Mouse (Mus musculus) heart, postnatal 14 days (tissue): ENCODE data around the gene Agbl2. TPM values are rescaled to one million over a fixed set of nuclear protein-coding genes. Genes with fewer than 3 reads are reported as not detected.
A peak's percentile ranks its signal among the peaks of the same experiment; 100 is the strongest.

Experiments used
- DNase-seq, 2 experiments: peaks; one replicate each; pipeline ENCODE4 v3.0.0; 2021 to 2022
- intact Hi-C: fragments of 180-260 bp; cut with DNase I; formaldehyde crosslinking; loops from one replicate; pipeline ENCODE4 v1.15.1; 2025
- long read RNA-seq, 2 experiments: library from polyadenylated mRNA; stranded (forward); transcript quantifications; one replicate each; pipeline ENCODE4 v2.0.0; 2021
- total RNA-seq, 2 experiments: library from RNA; stranded (reverse); gene quantifications; 2 replicates each; pipeline ENCODE4 v1.2.3; 2021

Agbl2 gene
- 1 to 10 TPM; 1.2 to 1.3 TPM for total RNA-seq
- long read RNA-seq, experiment 1, partial matches to known transcripts = 0 of 4 reads
- long read RNA-seq, experiment 1, other reads (novel, unspliced or antisense) = 3 of 4 reads
- long read RNA-seq, experiment 2 = 0 reads

DNA sequence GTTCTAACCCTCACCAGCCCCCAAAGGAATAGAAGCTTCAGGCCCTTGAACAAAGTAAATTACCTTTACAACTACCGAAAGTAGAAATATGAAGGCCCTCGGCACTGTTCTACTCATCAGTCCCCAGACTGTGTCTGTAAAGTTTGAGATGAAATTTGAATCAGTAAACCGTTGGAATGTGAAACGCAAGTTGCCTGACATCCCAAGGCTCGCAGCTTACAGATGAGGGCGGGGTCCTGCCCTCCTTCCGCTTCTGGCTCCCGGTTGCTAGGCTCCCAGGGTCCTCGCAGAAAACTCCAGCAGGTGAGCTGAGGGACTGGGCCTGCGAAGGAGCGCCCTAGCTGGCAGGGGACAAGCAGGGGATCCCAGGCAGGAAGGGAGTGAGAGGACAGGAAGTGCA is at the start of gene Agbl2:
Agbl2 (plus strand) TSS at position 270 of the 400 bp plus-strand sequence.
- peak; percentile 19 to 34 for DNase-seq
- intact Hi-C loops = no loop called here

DNA sequence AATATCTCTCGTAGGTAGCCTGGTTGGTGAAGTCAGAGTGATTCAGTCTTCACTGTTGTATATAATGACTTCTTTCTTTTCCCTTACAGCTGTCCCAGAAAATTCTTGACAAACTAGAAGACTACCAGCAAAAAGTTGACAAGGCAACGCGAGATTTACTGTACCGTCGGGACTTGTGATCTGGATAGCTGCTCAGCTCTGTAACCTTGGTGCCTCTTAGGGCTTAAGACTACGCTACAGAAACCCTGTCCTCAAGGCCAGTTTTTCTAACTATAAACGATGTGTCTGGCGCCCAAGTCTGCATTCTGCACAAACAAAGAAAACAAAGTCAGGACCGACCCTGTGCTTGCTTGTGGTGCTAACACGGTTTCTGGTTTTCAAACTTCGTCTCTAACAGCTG is 47.2 kb upstream of the Agbl2 start:
- intact Hi-C loops = no loop called here
- no peak for DNase-seq

DNA sequence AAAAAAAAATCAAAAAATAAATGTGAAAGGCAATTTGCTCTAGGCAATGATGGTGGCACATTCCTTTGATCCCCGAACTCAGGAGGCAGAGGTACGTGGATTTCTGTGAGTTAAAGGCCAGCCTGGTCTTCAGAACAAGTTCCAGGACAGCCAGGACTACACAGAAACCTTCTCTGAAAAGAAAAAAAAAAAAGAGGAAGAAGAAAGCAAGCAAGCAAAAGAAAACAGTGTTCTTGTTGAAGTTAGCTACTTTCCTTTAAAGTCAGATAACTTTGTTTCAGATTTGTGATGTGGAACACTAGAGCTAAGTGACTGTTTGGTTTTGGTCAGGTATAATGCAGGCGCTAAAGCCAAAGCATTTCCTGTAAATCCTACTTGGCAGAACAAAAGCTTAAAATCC is 43.7 kb upstream of the Agbl2 start:
- DNase-seq = no peak
- intact Hi-C loops = no loop called here

DNA sequence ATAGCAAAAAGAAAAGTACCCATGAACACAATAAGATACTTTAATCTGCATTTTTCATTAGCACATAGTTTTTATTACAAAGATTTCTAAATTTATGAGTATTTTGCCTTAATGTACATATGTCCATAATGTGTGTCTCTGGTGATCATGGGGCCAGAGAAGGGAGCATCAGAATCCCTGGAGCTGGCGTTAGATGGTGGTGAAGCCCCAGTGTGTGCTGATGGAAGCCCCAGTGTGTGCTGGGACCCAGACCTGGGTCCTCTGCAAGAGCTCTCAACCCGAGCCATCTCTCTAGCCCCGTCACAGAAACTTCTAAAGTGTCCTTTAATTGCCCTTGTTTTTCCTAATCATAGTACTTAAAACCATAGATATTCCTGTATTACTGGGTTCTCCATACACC is 43.2 kb upstream of the Agbl2 start:
- no peak for DNase-seq
- intact Hi-C loops = no loop called here

DNA sequence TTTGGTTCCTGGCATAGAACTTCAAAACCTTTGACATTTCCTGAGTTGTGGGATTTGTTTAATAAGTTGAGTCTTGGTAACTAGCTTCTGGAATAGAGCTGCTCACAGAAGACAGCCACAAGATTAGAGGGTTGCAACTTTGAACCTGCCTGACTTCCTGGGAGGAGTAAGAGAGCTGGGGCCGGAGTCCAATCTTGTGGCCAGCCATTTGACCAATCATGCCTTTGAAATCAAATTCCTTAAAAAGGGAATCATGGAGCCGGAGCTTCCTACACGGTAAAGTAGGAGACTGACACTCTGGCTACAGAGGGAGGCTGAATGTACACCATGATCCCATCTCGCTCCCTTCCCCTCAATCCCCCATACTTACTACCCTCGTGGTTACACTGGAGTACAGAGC is 42.6 kb upstream of the Agbl2 start:
- intact Hi-C loops = no loop called here
- no peak for DNase-seq

DNA sequence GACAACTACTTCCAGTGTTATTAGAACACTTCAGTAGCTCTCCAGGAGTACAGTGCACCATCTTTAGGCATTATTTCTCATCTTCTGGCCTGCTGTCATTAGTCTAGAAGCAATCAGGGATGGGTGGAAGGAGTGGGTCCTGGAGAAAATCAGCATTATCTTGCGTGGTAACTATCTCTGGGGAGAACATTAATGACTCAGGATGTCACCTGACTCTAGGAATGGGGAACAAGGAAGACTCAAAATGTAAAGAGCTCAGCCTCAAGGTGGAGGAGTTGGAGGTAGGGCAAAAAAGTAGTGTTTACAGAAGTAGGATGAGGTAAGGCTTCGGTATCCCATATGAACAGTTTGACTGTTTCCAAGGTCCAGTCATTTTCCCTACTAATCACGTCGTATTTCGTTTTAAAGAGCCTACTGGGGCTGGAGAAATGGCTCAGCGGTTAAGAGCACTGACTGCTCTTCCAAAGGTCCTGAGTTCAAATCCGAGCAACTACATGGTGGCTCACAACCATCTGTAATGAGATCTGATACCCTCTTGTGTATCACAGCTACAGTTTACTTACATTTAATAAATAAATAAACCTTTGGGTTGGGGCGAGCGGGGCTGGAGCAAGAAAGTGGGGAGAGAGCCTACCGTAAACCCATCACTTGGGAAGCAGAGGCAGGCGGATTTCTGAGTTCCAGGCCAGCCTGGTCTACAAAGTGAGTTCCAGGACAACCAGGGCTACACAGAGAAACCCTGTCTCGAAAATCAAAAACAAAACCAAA is 38.1 kb upstream of the Agbl2 start:
- intact Hi-C loops = no loop called here
- peak; percentile 6 to 24 for DNase-seq

DNA sequence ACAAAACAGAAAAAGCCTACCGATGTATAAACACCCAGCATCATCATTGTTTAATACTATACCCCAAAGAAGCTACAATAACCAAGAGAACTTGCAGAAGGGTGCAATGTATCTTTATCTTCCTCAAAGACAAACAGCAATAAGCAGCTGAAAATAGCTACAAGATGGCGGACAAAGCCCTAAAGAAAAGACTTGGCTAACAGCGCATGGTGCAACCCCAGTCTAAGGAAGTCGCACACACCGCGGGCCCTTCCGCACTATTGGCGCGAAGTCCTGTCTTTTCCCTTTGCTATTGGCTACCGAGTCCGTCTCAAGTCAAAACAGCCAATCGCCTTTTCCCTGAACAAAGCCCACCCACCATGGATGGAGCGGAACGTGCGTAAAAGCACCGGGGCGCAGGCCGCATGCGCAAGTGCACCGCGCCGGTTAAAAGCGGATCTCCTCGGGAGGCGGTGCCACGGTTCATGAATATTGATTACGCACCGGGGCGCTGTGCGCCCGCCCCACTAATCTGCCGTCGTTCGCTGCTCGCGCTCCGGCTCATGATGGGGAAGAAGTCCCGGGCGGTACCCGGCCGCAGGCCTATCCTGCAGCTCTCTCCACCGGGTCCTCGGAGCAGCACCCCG is 37.4 kb upstream of the Agbl2 start, which contains the start of gene Fnbp4:
Fnbp4 (plus strand) TSS at position 318 of the 626 bp plus-strand sequence.
- intact Hi-C loops = no loop called here
- DNase-seq = peak; percentile 96

DNA sequence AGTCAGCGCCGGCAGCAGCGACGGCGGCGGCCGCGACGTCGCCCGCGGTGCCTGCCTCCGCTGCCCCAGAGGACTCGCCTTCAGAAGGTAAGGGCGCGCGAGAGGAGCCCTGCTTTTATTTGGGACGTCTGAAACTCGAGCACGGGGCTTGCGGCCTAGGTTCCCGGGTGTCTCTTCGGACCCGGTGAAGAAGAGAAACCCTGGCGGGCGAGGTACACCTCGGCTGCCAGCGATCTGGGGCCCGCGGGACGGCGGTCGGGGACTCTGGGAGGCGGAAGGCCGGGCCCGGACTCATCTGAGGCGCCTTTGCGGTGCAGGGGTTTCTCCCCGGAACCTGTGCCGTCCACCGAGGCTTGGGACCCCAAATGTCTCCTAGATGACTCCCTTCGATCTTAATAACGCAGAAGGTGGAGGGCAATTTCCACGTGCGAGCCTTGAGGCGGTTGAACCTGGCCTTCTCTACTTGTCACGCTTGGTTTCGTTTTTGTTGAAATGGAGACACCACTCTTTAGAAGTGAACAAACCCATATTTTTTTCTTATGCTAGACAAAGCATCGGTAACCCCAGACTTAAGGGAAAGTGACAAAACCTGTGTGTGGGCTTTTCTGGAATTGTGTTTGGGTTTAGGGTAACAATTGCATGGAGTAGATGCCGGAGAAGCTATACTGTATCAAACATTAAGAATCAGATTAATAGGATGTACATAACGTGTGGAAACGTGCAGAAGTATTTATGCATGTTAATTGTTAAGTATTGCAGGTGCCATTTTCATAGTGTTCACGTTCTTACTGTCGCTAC is 36.6 kb upstream of the Agbl2 start:
- DNase-seq = peak in 1 of 2 experiments; percentile 59
- intact Hi-C loops = no loop called here

DNA sequence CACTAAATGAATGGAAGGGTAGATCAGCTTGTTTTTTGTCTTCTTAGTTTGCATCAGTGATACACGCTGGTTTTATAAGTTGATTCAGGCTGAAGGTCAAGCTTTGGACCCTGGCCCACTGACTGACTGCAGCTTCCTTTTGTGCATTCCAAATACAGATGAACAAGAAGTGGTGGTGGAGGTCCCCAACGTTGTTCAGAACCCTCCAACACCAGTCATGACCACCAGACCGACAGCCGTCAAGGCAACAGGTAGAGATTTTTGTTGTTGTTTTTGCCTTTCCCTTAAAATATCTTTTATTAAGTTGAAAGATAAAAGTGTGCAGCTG is 36.0 kb upstream of the Agbl2 start:
- intact Hi-C loops = no loop called here
- DNase-seq = peak in 1 of 2 experiments; percentile 10

DNA sequence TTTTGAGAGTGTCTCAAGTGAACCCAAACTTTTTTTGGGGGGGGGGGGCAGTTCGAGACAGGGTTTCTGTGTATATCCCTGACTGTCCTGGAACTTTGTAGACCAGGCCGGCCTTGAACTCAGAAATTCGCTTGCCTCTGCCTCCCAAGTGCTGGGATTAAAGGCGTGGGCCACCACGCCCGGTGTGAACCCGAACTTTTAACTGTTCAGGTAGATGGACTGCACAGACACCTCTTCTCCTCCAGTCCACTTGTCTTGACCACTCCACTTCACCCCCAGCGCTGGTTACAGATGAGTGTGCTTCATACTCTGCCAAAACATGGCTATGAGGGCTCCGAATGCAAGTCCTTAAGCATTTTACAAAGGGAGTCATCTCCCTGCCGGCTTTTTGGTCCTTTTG is 35.4 kb upstream of the Agbl2 start:
- intact Hi-C loops = no loop called here
- no peak for DNase-seq

DNA sequence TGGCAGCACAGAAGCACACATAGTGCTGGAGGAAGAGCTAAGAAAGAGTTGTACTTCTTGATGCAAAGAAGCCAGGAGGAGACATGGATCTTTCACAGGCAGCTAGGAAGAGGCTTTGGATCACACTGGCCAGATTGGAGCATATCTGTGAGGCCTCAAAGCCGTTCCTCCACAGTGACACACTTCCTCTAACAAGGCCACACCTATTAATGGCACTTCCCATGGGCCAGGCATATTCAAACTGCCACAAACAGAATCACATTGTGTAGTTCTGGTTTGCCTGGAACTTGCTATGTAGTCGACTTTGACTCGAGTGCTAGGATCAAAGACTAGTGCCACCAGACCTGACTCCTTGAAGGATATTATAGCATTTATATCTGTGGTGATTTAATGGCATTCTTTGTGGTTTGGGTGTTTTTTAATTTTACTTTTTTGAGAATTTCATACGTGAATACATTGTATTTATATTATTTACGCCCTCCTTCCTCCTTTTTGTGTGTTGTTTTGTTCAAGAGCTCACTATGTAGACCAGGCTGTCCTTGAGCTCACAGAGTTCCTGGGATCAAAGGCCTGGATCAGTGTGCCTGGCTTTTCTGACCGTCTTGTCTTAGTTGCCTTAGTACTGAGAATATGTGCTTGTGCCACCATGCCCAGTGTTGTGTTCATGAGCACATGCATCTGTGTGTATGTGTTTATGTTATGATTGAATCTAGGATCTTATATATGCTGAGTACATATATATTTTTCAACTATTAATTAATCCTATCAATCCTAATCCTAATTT is 32.7 kb upstream of the Agbl2 start:
- DNase-seq = peak in 1 of 2 experiments; percentile 5
- intact Hi-C loops = no loop called here

DNA sequence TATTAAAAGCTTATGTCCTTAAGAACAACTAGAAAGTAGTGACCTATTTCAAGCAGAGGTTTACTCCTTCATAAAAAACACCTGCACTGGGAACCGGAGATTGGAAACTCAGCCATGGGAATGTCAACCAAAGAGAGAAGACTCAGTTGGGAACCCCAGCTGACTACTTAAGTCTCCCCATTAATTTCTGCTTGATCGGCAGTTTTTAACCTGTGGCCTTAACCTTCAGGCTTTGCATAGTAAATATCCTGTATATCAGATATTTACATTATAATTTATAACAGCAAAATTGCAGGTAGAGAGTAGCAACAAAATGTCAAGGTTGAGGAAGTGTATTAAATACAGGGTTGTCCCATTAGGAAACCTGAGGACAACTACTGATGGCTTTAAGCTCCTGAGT is 29.0 kb upstream of the Agbl2 start:
- no peak for DNase-seq
- intact Hi-C loops = no loop called here

DNA sequence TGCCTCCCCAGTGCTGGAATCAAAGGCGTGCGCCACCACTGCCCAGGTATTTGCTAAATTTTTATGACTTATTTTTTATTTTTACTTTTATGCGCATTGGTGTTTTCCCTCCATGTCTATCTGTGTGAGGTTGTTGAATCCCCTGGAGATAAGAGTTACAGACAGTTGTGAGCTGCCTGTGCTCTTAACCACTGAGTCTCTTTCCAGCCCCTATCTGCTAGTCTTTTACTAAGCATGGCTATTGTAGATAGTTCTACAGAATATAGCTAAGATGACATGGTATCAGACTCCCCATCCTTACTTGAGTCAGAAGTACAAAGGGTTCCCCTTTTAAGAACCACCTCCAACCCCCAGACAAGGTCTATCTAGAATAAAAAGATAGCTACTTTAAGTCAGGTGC is 28.3 kb upstream of the Agbl2 start:
- DNase-seq = no peak
- intact Hi-C loops = no loop called here

DNA sequence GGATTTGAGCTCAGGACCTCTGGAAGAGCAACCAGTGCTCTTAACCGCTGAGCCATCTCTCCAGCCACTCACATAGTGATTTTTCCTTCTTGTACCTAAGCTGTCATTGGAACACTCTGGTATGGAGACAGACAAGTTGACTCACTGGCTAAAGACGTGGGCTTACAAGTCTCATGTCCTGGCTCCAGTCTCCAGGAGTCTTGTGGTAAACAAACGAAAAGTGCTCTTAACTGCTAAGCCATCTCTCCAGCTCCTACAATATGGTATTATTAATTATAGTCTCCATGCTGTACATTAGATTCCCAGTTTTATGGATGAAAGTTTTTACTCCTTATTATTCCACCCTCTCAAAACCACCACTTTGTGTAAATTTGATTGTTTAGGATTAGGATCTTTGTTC is 17.4 kb upstream of the Agbl2 start:
- intact Hi-C loops = no loop called here
- DNase-seq = no peak

DNA sequence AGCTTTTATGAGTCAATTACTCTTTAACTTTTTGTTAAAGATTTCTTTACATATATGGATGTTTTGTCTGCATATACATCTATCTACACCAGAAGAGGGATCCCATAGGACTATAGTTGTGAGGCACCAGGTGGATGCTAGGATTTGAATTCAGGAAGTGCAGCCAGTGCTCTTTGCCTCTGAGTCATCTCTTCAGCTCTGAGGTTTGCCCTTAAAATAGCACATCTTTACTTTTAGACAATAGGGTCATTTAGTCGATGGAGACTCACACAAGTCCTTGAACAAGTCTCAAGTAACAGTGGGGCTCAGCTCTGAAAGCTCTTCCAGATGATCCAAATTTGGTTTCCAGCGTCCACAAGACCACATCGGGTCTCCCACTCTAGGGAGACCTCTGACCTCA is 1.2 kb upstream of the Agbl2 start:
- intact Hi-C loops = no loop called here
- no peak for DNase-seq

DNA sequence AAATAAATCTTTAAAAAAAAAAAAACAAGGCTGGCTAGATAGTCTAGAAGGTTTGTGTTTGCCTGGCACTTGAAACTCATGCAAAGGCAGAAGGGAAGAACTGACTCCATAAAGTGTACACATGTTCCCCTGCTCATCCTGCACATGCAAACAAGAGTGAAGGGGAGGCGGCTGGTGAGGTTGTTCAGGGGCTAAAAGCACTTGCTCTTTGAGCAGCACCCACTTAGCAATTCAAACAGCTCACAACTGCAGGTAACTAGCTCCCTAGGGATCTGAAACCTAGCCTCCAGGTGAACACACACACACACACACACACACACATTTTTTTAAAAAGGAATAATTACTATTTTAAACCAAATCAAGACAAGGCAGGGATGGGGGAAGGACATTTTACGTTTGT is 589 bp upstream of the Agbl2 start:
- no peak for DNase-seq
- intact Hi-C loops = no loop called here

DNA sequence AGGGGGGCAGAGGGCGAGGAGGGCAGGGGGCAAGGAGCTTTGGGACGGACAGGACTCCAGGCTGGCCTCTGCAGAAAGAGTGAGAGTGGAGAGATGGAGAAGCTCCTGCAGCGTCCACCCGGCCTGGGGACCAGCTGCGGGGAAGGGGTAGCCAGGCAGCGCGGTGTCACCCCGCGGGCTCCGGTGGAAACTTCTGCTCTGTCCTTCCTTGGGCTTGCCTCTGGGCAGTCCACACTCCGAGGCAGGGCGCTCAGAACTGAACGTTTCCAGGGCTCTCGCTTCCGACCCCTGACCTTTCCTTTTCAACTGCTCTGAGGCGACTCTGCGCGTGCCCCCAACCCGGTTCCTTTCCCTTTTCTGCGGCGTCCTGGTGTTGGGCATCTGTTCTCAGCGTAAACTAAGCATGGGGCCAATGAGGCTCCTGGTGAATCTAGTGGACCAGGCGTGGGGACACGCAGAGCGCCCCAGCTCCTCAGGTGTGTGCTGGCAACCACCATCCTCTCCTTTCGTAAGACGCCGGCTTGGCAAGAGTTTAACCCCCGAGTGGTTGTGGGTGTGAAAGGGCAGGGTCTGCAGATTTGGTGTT is 467 bp downstream of the Agbl2 start:
- peak; percentile 25 to 34 for DNase-seq
- intact Hi-C loops = no loop called here

DNA sequence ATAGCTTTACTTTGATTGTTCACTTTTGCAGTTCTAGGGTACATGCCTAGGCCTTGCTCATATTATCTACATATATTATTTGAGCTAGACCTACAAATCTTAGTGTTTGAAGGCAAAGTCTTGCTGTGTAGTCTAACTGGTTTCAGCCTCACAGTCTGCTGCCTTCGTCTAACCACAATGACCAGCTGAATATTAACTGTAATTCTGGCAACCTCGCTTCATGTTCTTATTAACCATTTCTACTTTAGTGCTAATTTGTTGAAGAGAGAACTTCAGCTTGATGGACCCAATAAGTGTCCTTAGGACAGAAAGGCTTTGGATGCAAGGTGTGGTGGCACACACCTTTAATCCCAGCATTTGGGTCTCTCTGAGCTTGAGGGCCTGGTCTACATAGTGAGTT is 5.6 kb downstream of the Agbl2 start:
- no peak for DNase-seq
- intact Hi-C loops = no loop called here

DNA sequence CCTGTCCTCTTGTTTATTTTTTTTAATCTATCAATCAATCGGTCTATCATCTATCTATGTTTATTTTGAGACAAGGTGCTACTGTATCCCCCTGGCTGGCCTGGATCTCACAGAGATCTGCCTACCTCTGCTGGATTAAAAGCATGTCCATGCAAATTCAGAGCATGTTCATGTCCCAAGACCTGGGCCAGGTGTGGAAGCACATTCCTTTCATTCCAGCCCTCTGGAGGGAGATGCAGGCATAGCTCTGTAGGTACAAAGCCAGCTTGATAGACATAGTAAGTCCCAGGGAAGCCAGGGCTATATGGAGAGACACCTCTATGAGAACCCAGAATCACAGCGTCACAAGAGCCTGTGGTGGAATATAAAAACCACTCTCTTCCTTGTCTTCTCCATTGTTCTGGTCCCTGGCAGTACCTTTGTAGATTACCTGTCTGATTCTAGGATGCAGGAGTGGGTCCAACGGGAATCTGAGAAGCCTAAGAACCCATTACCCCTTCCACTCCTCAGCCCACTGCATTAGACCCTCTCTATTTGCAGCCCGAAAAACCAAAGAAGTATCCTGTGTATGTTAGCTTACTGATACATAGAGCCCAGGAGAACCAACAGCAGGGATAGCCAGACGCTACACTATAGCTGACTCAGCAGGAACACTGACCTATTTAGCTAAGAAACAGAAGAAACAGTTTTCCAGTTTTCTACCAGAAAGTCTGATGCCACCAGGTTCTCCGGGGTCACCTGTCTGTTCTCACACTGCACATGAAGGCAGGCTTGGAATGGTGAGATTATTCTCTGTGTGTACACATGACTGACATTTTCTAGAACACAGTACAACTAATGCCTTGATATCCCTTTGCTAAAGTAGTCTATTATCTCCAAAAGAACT is 26.0 kb downstream of the Agbl2 start:
- intact Hi-C loops = no loop called here
- DNase-seq = no peak
